Mouse (Mus musculus) CD8-positive naive resting alpha-beta T cell, adult 2 months (primary cell): ENCODE results near the gene Mob1b.
A peak's percentile ranks its signal among the peaks of the same experiment; 100 is the strongest.
"Not testable (repeated sequence)": the region's sequence is repeated elsewhere in the genome, so short reads cannot be mapped to it uniquely, and the experiment has no call there.

Source experiments
- DNase-seq, 2 experiments: peaks; one replicate each; pipeline ENCODE4 v3.0.0; 2022; ENCODE audit warnings: low read depth in 2 of 2, low spot score in 2 of 2

Gene Mob1b

GRCm38 (mm10) chr5:88699251-88699913 is 21.3 kb upstream of the Mob1b start:
- DNase-seq = no peak

GRCm38 (mm10) chr5:88702041-88702440 is 18.6 kb upstream of the Mob1b start:
- DNase-seq = no peak

GRCm38 (mm10) chr5:88703551-88703950 is 17.1 kb upstream of the Mob1b start:
- DNase-seq = no peak

- no peak for DNase-seq
These were observed 9.5 kb upstream of the Mob1b start for GRCm38 (mm10) chr5:88711128-88711527.

- no peak for DNase-seq
These were observed 8.9 kb upstream of the Mob1b start for GRCm38 (mm10) chr5:88711618-88712224.

GRCm38 (mm10) chr5:88712328-88712727 is 8.3 kb upstream of the Mob1b start:
- no peak for DNase-seq

GRCm38 (mm10) chr5:88716983-88717382 is 3.7 kb upstream of the Mob1b start:
- no peak for DNase-seq

GRCm38 (mm10) chr5:88721003-88721475 is 384 bp downstream of the Mob1b start:
- DNase-seq = no peak

GRCm38 (mm10) chr5:88721565-88722212 is 1.0 kb downstream of the Mob1b start:
- DNase-seq = peak in 1 of 2 experiments; percentile 2

GRCm38 (mm10) chr5:88722213-88722600 is 1.6 kb downstream of the Mob1b start:
- no peak for DNase-seq

GRCm38 (mm10) chr5:88724030-88724429 is 3.4 kb downstream of the Mob1b start:
- DNase-seq = no peak

GRCm38 (mm10) chr5:88727593-88728144 is 7.0 kb downstream of the Mob1b start:
- DNase-seq = no peak

GRCm38 (mm10) chr5:88734786-88735185 is 14.1 kb downstream of the Mob1b start:
- DNase-seq = peak; percentile 11 to 30

GRCm38 (mm10) chr5:88741065-88741464 is 20.4 kb downstream of the Mob1b start:
- not testable (repeated sequence) for DNase-seq

- no peak for DNase-seq
These were observed 27.1 kb downstream of the Mob1b start for GRCm38 (mm10) chr5:88747774-88748173.

GRCm38 (mm10) chr5:88753199-88753598 is 32.5 kb downstream of the Mob1b start:
- DNase-seq = no peak

- DNase-seq = no peak
These were observed 42.0 kb downstream of the Mob1b start for GRCm38 (mm10) chr5:88762611-88763010.

GRCm38 (mm10) chr5:88764430-88764986 is 43.9 kb downstream of the Mob1b start:
- DNase-seq = no peak

- DNase-seq = peak; percentile 96 to 97
These were observed 44.4 kb downstream of the Mob1b start, which contains the start of gene Dck for GRCm38 (mm10) chr5:88764987-88765481. Gene Dck (plus strand): TSS chr5:88764996.

GRCm38 (mm10) chr5:88765587-88765986 is 44.9 kb downstream of the Mob1b start:
- DNase-seq = no peak

- peak; percentile 18 to 45 for DNase-seq
These were observed 45.5 kb downstream of the Mob1b start for GRCm38 (mm10) chr5:88766121-88766520.
